12 mouse cellular contexts compared by ENCODE assay signal in genomic region chr11:113507716-113508480, GRCm38 (mm10).
DNase-seq lines count a peak whose midpoint lies in the region; ATAC-seq and TF ChIP-seq lines count a peak whose summit lies in the region.
"Had no signal": no experiment of that assay in that cellular context is flagged by ENCODE, and none has a peak within 500 bp of the region (broad histone marks: within the 10 kb centered on the region; RNA-seq: fewer than 3 reads in every experiment).

No protein-coding gene starts in this region.

- no peak for TF ChIP-seq CTCF in hindbrain, postnatal 0 days (IDR thresholded peaks at IDR 0.05; ENCODE audit: low read depth)

- 75% methylated on average over 11 of the region's 11 CpGs for WGBS in midbrain, embryonic 12.5 days
- 89% methylated on average over 11 of the region's 11 CpGs for WGBS in midbrain, embryonic 10.5 days
- WGBS in embryonic facial prominence, embryonic 15.5 days, result 78% methylated on average over 11 of the region's 11 CpGs
- WGBS in hindbrain, postnatal 0 days, result 54% methylated on average over 11 of the region's 11 CpGs
- 73% methylated on average over 11 of the region's 11 CpGs for WGBS in heart, embryonic 12.5 days

- no peaks in the 10 kb centered on the region for H3K36me3 ChIP-seq in midbrain, embryonic 12.5 days
- H3K36me3 ChIP-seq in midbrain, embryonic 10.5 days, result no peaks in the 10 kb centered on the region
- no peaks in the 10 kb centered on the region for H3K36me3 ChIP-seq in embryonic facial prominence, embryonic 15.5 days
- no peaks in the 10 kb centered on the region for H3K36me3 ChIP-seq in hindbrain, postnatal 0 days (ENCODE audit: insufficient read depth, low read length)
- no peaks in the 10 kb centered on the region for H3K36me3 ChIP-seq in splenic B cell, adult 2 months (ENCODE audit: control insufficient read depth, insufficient read depth, low read length, poor library complexity, severe bottlenecking)
- H3K36me3 ChIP-seq in heart, embryonic 12.5 days, result no peaks in the 10 kb centered on the region

- no peak overlapping the region for H3K4me3 ChIP-seq in midbrain, embryonic 12.5 days
- H3K4me3 ChIP-seq in midbrain, embryonic 10.5 days, result no peak overlapping the region
- no peak overlapping the region for H3K4me3 ChIP-seq in embryonic facial prominence, embryonic 15.5 days (replicated peaks)
- H3K4me3 ChIP-seq in hindbrain, postnatal 0 days (ENCODE audit: low read length), result no peak overlapping the region
- no peak overlapping the region for H3K4me3 ChIP-seq in heart, embryonic 12.5 days

- no peaks in the 10 kb centered on the region for H3K27me3 ChIP-seq in midbrain, embryonic 12.5 days
- H3K27me3 ChIP-seq in midbrain, embryonic 10.5 days (ENCODE audit: low read depth, poor library complexity, severe bottlenecking), result no peaks in the 10 kb centered on the region
- no peaks in the 10 kb centered on the region for H3K27me3 ChIP-seq in embryonic facial prominence, embryonic 15.5 days
- H3K27me3 ChIP-seq in hindbrain, postnatal 0 days (ENCODE audit: insufficient read depth, low read length), result no peaks in the 10 kb centered on the region
- no peaks in the 10 kb centered on the region for H3K27me3 ChIP-seq in splenic B cell, adult 2 months (ENCODE audit: control insufficient read depth, insufficient read depth, low read length, poor library complexity, severe bottlenecking)
- no peaks in the 10 kb centered on the region for H3K27me3 ChIP-seq in heart, embryonic 12.5 days (replicated peaks)

- no peak overlapping the region for H3K9ac ChIP-seq in midbrain, embryonic 12.5 days (replicated peaks)
- H3K9ac ChIP-seq in embryonic facial prominence, embryonic 15.5 days, result no peak overlapping the region
- no peak overlapping the region for H3K9ac ChIP-seq in hindbrain, postnatal 0 days (replicated peaks; ENCODE audit: low read length)
- H3K9ac ChIP-seq in heart, embryonic 12.5 days, result no peak overlapping the region

- no peak for DNase-seq in midbrain, embryonic 10.5 days (ENCODE audit: low spot score)
- DNase-seq in hindbrain, postnatal 0 days (ENCODE audit: low spot score), result peak; percentile 36
- DNase-seq in splenic B cell, adult 2 months (ENCODE audit: low read depth, low spot score), result peak; percentile 33
- DNase-seq in spleen, postnatal 4 days (ENCODE audit: low spot score in 2 of 2), result no peak
- DNase-seq: adrenal gland, adult 8-10 months; cerebellum, adult 18-20 months; gastrocnemius, postnatal 25 days; heart, postnatal 36 days; kidney, postnatal 10 days had no signal

- H3K9me3 ChIP-seq in midbrain, embryonic 12.5 days, result no peaks in the 10 kb centered on the region
- H3K9me3 ChIP-seq in midbrain, embryonic 10.5 days (replicated peaks), result no peaks in the 10 kb centered on the region
- H3K9me3 ChIP-seq in embryonic facial prominence, embryonic 15.5 days (replicated peaks), result no peaks in the 10 kb centered on the region
- H3K9me3 ChIP-seq in hindbrain, postnatal 0 days (ENCODE audit: low read length), result no peaks in the 10 kb centered on the region
- no peaks in the 10 kb centered on the region for H3K9me3 ChIP-seq in heart, embryonic 12.5 days (replicated peaks)

- no peak overlapping the region for H3K4me2 ChIP-seq in midbrain, embryonic 12.5 days (replicated peaks)
- H3K4me2 ChIP-seq in embryonic facial prominence, embryonic 15.5 days (replicated peaks), result no peak overlapping the region
- no peak overlapping the region for H3K4me2 ChIP-seq in hindbrain, postnatal 0 days (ENCODE audit: low read depth, low read length)
- H3K4me2 ChIP-seq in heart, embryonic 12.5 days, result no peak overlapping the region

- 0 out of 2 replicates have a peak overlapping the region, but pooled peaks have one; percentile 11 for H3K27ac ChIP-seq in midbrain, embryonic 12.5 days (replicated peaks)
- no peak overlapping the region for H3K27ac ChIP-seq in midbrain, embryonic 10.5 days (replicated peaks)
- no peak overlapping the region for H3K27ac ChIP-seq in embryonic facial prominence, embryonic 15.5 days (replicated peaks)
- no peak overlapping the region for H3K27ac ChIP-seq in hindbrain, postnatal 0 days
- H3K27ac ChIP-seq in heart, embryonic 12.5 days (ENCODE audit: poor library complexity, severe bottlenecking), result no peak overlapping the region

- peaks cover 13% of the 10 kb centered on the region; the same call in 1 of the 2 replicates for H3K4me1 ChIP-seq in midbrain, embryonic 12.5 days
- peaks cover 16% of the 10 kb centered on the region; the same call in 1 of the 2 replicates for H3K4me1 ChIP-seq in midbrain, embryonic 10.5 days
- H3K4me1 ChIP-seq in embryonic facial prominence, embryonic 15.5 days, result no peaks in the 10 kb centered on the region
- no peaks in the 10 kb centered on the region for H3K4me1 ChIP-seq in hindbrain, postnatal 0 days (ENCODE audit: insufficient read depth, low read length)
- H3K4me1 ChIP-seq in heart, embryonic 12.5 days (replicated peaks), result peaks cover 28% of the 10 kb centered on the region

- ATAC-seq in midbrain, embryonic 12.5 days (ENCODE audit: low FRiP score, low read depth), result no peak
- ATAC-seq in embryonic facial prominence, embryonic 15.5 days (ENCODE audit: insufficient number of reproducible peaks, low FRiP score, low TSS enrichment, low read depth), result 0 out of 2 replicates have a peak, but pooled peaks have one; percentile 11
- no peak for ATAC-seq in hindbrain, postnatal 0 days
- no peak for ATAC-seq in heart, embryonic 12.5 days (ENCODE audit: insufficient number of reproducible peaks, low FRiP score)

Comparison
In these comparisons a context has a peak if more than half of its experiments do, and no peak if none do; other contexts are left out.
1. DNase-seq: peak in hindbrain, postnatal 0 days (single experiment) and splenic B cell, adult 2 months (single experiment); none in midbrain, embryonic 10.5 days (single experiment) and spleen, postnatal 4 days (0 of 2).